Mouse (Mus musculus) spleen, embryonic (tissue): ENCODE measurements around the gene Cpne9.
"Not testable (repeated sequence)": the region's sequence is repeated elsewhere in the genome, so short reads cannot be mapped to it uniquely, and the experiment has no call there.

Experiments
- CTCF ChIA-PET: fragments of 350-600 bp; sonication (Branson Sonifier 250); formaldehyde crosslinking; loops from one replicate; lab custom pipeline; 2022; lab: Charles Lee

The Cpne9 gene

GRCm38 (mm10) chr6:113289346-113289745, 7.2 kb downstream of the Cpne9 start:
- CTCF ChIA-PET: no interaction called here

GRCm38 (mm10) chr6:113290346-113290745, 8.2 kb downstream of the Cpne9 start:
- CTCF ChIA-PET: no interaction called here

- CTCF ChIA-PET: no interaction called here
Measured at GRCm38 (mm10) chr6:113292938-113293337, 10.8 kb downstream of the Cpne9 start.

GRCm38 (mm10) chr6:113296046-113296445, 13.9 kb downstream of the Cpne9 start:
- CTCF ChIA-PET: no interaction called here

GRCm38 (mm10) chr6:113296639-113297038, 14.5 kb downstream of the Cpne9 start:
- CTCF ChIA-PET: no interaction called here

- CTCF ChIA-PET: interaction anchor here (1.0 kb wide), 1 partner anchor 129 kb away, joined by 3 read pairs; no protein-coding TSS in a partner anchor
Measured at GRCm38 (mm10) chr6:113301350-113301749, 19.2 kb downstream of the Cpne9 start.

GRCm38 (mm10) chr6:113302258-113302657, 20.2 kb downstream of the Cpne9 start:
- CTCF ChIA-PET: interaction anchor here (1.0 kb wide), 1 partner anchor 130 kb away, joined by 3 read pairs; no protein-coding TSS in a partner anchor

GRCm38 (mm10) chr6:113306322-113306985, 24.3 kb downstream of the Cpne9 start:
- CTCF ChIA-PET: no interaction called here

- CTCF ChIA-PET: no interaction called here
Measured at GRCm38 (mm10) chr6:113306986-113307349, 24.9 kb downstream of the Cpne9 start, which contains the start of gene Brpf1. TSS of gene Brpf1 (plus strand) at chr6:113307137.

GRCm38 (mm10) chr6:113307481-113308121, 25.5 kb downstream of the Cpne9 start:
- CTCF ChIA-PET: no interaction called here

- CTCF ChIA-PET: no interaction called here
Measured at GRCm38 (mm10) chr6:113308141-113308540, 26.0 kb downstream of the Cpne9 start.

GRCm38 (mm10) chr6:113315972-113316371, 33.9 kb downstream of the Cpne9 start:
- CTCF ChIA-PET: interaction anchor here (0.5 to 0.6 kb wide), 2 partner anchors 175 to 389 kb away, joined by 3 to 14 read pairs; no protein-coding TSS in a partner anchor

- CTCF ChIA-PET: no interaction called here
Measured at GRCm38 (mm10) chr6:113326533-113327315, 44.6 kb downstream of the Cpne9 start, which contains the start of gene Ogg1. TSS of gene Ogg1 (plus strand) at chr6:113326972.

GRCm38 (mm10) chr6:113329396-113329795, 47.3 kb downstream of the Cpne9 start:
- CTCF ChIA-PET: no interaction called here

GRCm38 (mm10) chr6:113330547-113330946, 48.4 kb downstream of the Cpne9 start:
- CTCF ChIA-PET: interaction anchor here (0.5 to 0.7 kb wide), 2 partner anchors 25 to 233 kb away, joined by 3 read pairs; no protein-coding TSS in a partner anchor

GRCm38 (mm10) chr6:113331721-113332120, 49.6 kb downstream of the Cpne9 start:
- CTCF ChIA-PET: no interaction called here

- CTCF ChIA-PET: not testable (repeated sequence)
Measured at GRCm38 (mm10) chr6:113332734-113333133, 50.6 kb downstream of the Cpne9 start.

- CTCF ChIA-PET: interaction anchor here (0.5 kb wide), 1 partner anchor 56 kb away, joined by 3 read pairs; the partner anchor contains the start of gene Ttll3
Measured at GRCm38 (mm10) chr6:113333137-113333950, 51.2 kb downstream of the Cpne9 start.

- CTCF ChIA-PET: interaction anchor here (0.5 kb wide), 1 partner anchor 259 kb away, joined by 3 read pairs; no protein-coding TSS in a partner anchor
Measured at GRCm38 (mm10) chr6:113334216-113334615, 52.1 kb downstream of the Cpne9 start.

GRCm38 (mm10) chr6:113336852-113337620, 54.9 kb downstream of the Cpne9 start:
- CTCF ChIA-PET: no interaction called here
